Mouse (Mus musculus) adrenal gland, postnatal 4 days (tissue): Measurements from ENCODE around the gene Rab20. TPM values are rescaled to one million over a fixed set of nuclear protein-coding genes. Genes with fewer than 3 reads are reported as not detected.
A peak's percentile ranks its signal among the peaks of the same experiment; 100 is the strongest.
"Not testable (repeated sequence)": the region's sequence is repeated elsewhere in the genome, so short reads cannot be mapped to it uniquely, and the experiment has no call there.

Experiments
- DNase-seq, 2 experiments: peaks; one replicate each; pipeline ENCODE4 v3.0.0; 2021 to 2022; ENCODE audit warnings: low spot score in 2 of 2, mixed read lengths in 2 of 2
- total RNA-seq, 2 experiments: library from RNA; stranded (reverse); gene quantifications; 2 replicates each; pipeline ENCODE4 v1.2.3; 2021

The Rab20 gene
- total RNA-seq, 2 experiments from 2014 or later, result 8.7 to 10.9 TPM

DNA sequence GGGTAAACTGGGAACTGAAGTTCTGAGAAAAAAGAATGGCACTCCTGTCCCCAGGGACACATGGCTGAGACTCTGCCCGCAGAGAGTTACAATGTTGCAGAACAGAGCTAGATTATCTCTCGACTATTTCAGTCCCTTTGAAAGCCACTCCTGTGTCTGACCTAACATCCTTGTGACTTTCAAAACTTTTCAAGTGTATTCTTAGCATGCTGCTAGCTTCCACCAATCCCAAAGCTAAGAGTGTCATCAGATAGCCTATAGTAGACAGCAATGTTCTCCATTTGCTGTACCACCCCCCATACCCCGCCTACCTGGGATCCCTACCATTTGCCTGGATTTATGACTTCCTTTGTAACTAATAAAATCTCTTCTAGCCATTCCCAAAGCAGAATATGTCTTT lies 4.0 kb upstream of the Rab20 start:
- DNase-seq, result no peak

DNA sequence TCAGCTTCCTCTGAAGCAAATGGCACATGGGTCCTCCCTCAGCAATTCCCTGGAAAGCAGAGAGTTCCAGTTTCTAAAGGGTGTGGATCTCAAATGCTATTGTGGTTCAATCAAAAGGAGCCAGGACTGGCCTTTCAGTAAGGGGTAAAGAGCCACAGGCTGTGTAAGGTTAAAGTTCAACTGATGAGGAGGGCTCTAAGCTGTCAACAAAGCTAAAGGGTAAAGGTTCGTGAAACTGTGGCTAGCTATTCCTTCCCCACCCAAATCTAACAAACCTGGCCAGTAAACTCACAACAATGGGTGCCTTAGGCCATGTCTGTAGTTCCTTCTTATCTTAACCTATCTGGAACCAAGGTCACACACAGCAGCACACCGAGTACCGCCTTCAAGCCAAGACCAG lies 3.4 kb upstream of the Rab20 start:
- DNase-seq, result no peak

DNA sequence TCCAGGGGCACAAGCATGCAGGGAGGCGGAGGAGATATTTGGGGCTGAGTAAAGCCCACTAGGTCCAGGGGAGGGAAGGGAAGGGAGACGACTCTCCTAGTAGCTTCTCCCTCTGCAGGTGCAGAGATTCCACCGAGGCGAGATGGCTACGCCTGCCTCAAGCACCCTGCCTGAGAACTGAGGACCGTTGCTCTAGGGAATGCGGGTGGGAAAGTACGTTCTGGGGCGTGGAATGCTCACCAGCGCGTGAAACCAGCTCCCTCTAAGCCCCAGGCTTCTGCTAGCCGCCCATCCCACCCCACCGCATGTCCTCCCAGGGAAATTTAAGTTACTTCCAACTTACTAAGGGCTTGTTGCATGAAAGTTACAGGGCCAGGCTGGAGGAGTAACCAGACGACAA lies 1.1 kb upstream of the Rab20 start:
- DNase-seq, result no peak

DNA sequence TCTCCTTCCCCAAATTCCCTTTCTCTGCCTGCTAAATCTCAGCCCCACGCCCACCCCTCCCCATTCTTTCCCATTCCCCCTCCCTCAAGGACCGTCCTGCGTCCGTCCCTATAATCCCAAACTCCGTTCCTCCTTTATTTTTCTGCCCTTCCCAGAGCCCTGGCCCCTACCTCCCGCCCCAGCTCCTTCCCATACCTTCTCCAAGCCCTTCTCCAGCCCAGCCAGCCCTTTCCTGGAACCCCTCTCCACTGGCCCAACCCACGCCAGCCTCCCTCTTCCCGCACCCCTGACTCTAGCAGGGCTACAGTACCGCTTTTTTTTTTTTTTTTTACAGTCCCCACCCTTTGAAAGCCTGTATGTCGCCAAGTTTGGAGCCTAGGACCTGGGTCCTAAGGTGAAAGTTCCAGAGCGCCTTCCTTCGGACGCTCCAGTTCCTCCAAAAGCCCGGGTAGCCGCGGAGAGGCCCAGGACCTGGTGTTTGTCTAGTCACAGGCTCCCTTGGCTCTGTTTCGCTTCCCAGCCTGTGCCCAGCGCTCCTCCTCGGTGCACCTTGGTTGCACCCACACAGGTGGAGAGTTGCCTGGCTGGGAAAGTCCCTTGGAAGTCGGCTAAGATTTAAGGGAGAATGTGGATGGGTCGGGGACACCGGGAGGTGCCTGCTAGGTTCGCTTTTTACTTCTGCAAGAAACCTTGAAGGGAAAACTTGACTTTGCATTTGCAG lies 457 bp upstream of the Rab20 start:
- DNase-seq, result no peak

DNA sequence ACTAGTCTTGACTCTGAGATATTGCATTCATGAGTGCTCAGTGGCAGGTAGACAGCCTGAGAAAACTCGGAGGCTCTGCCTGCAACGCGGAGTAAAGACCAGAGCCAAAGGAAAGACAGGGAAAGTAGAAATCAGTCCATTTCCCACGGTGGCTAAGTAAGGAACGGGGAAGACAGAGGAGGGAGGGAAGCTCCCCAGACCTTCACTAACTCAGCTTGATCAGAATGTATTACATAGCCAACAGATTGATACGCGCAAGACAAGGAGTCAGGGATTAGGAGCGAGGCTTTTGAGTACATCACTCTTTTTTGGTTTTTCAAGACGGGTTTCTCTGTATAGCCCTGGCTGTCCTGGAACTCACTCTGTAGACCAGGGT lies 1.3 kb downstream of the Rab20 start:
- no peak for DNase-seq

DNA sequence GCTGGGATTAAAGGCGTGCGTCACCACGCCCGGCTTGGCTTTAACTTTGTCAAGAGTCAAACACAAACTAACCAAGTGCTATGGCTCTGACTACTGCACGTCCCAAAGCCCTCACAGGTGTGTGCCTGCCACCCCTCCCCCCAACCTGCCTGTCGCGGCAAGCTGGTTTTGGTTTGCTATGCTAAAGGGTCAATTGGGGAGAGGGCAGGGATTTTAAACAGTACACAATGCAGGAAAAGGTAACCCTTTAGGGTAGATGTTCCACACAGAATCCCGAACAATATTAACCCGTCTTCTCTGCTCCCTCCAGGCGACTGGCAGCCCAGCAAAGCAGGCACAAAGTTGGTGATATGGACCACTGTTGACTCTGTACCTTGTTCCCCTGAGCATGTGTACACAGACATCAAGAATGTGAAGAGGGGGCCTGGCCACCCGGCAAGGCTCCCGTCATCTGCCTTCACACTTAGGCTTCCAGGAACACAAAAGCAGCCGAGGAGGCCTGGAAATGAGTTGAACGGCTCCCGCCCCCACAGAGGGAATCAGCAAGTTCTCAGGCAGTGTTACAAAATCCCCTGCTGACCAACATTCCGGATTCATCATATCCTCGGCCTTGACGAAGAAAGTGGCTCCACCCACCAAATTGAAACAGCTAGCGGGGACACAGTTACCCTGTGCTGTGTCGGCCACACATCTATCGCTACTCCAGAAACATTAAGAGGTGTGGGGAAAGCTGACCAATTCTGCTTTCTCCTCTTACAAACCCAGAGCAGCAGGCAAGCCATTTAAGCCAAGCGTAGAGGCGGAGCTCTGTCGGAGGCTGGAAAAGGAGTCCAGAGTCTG lies 2.0 kb downstream of the Rab20 start:
- DNase-seq, result peak in 1 of 2 experiments; percentile 43

DNA sequence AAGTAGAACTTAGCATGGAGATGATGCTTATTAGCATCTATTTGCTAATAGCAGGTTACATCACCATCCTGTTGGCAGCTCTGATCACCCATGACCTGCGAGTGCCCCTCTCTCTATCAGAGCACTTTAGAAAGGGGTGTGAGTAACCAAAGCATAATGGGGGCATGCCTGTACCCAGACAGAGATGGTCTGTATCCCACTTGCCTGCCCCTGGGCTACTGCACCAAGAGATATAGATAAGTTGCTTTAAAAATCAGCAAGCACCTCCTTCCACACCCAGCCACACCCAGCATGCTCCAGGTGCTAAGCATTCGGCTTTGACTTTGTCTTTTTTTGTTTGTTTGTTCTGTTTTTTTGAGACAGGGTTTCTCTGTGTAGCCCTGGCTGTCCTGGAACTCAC lies 2.6 kb downstream of the Rab20 start:
- no peak for DNase-seq

DNA sequence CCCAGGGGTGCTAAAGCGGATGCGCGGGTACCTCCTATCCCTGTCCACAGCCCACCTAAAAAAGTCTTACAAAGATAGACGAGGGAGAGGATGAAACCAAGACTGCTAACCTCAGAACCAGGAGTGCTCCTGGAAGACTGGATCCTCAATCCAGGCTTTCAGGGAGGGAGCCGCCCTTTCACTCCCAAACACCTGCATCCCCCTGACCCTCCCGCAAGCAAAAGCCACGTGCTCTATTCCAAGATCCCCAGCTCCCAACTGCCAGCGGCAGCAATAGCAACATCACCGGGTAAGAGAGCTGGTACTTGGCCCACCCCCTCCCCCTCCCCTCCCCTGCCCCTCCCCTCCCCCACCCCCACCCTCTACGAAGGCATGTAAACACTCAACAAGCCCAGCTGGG lies 3.1 kb downstream of the Rab20 start:
- no peak for DNase-seq

DNA sequence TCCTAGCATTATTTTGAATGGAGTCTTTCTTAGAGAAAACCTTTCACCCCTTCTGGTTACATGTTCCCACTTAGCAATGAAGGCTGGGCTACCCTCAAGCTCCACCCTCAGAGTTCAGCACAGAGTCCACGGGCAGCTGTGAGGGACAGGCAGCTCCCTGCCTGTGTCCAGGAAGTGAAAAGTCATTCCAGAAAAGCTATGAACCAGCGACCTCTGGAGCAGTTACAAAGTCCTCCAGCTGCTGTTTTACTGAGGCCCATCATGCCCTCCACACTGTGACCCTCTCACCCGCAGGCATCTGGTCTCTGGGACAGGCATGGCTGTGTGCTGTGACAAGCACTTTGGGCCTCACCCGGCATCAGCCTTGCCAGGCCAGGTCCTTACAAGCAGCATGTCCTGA lies 5.4 kb downstream of the Rab20 start:
- no peak for DNase-seq

DNA sequence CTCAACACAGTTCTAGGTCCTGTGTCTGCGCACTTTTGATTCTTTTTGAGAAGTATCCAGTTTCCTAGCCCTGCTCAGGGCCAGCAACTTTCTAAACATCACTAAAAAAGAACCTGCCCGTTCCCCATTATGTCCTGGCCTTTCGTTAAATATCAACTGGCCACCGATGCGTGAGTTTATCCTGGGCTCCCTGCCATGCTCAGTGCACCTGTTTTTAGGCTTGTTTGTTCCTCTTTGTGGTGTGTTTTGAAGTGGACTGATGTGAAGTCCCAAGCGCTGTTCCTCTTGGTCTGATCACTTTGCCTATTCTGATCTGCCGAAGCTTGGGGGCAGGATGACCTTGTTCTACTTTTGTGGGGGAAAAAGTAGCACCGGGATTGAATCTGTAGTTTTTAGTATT lies 7.2 kb downstream of the Rab20 start:
- DNase-seq, result no peak

DNA sequence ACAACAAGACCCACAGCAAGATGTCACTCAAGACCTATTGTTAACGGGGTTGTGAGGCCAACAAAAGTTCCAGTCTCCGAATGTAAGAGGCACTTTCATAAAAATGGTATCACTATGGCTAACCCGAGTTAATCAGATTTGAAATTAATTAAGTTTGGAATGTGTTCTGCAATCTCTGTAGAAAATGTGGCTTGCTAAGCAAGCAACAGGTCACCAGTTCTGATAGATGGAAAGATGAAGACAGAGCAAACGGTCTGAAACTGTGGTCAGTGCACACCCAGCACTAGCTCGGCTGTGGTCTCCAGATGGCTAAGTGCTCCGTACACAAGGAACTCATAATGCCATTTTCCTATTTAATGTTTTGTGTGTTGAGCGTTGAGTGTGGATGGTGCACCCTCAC lies 7.8 kb downstream of the Rab20 start:
- no peak for DNase-seq

DNA sequence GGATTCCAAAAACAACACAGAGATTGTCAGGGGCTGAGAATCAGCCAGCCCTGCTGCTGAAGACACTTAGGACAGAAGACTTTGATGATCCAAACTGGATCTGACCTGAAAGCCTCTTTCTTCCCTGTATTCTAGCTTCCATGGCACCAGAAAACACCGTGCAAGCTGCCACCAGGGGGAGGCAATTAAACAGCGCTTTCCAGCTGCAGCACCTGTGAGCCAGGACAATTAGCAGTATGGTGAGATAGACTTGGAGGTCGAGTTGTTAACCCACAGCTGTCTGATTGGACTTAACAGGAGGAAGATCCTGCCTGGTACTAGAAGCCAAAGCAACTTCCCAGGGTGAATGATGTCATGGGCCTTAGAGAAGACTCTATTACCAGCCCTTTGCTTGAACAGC lies 9.4 kb downstream of the Rab20 start:
- DNase-seq, result no peak

DNA sequence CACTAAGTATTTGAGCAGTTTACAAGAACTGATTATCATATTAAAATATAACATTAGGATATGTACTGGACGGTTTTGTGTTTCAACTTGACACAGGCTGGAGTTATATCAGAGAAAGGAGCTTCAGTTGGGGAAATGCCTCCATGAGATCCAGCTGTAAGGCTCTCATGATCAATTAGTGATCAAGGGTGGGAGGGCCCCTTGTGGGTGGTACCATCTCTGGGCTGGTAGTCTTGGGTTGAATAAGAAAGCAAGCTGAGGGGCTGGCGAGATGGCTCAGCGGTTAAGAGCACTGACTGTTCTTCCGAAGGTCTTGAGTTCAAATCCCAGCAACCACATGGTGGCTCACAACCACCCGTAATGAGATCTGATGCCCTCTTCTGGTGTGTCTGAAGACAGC lies 12.0 kb downstream of the Rab20 start:
- not testable (repeated sequence) for DNase-seq

DNA sequence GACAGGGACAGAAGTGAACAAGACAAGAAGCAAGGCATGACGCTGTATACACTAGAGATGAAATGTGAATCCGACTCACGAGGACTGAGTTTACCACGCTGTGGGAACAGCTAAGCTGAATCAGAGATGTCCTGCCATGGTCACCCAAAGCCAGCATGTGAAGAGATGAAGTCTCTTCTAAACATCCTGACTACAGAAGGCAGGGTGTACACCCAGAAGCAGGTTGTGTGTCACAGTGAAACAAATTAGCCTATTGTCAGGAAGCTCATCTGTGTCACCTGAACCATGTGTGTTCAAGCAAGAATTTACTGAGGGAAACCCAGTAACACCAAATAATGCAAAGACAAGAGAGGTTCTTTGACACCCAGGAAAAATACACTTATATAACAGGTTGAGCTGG lies 12.9 kb downstream of the Rab20 start:
- no peak for DNase-seq

DNA sequence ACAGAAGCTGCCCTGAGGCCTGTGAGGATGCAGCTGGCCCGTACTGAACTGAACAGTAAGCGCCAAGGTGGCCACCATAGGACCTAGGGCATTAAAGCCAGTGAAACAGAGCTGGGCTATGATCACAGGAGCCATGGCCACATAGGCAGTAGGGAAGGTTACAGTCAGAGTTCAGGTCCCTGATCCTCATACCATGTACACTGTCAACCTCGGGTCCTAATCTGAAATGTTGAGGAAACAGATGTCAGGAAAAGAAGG lies 13.9 kb downstream of the Rab20 start:
- no peak for DNase-seq

DNA sequence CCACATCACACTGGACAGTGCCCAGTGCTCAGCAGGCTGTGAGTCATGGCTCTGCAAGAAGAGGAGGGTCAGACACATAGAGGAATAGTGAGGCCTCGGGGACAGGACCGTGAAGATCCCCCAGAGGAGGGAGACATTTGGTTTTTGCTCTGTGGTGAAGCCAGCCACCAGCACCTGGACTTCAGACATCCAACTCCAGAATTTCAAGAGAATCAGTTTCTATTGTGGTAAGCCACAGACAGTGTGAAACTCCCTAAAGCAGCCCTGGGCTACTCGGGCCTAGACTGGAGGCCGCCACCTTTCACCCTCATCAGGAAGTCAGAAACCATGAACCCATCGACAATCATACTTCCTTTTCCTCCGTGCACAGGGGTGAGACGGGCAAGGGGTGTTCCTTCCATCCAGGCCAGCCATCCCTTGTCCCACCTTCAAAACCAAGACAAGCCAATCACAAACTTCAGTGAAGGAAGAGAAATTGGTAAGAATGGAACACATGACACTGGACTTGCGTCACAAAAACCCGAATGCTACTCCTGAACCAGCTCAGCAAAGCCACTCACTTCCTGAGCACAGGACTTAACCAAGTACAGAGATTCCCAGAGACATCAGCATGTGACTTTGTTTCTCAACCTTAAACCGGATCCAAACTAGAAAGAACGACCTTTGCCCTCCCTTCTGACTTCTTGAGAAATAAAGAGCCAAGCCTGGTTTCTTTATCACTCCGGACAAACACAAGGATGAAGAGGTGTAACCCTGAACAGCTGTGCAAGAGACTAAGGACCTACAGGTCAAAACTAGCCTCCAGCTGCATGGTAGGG lies 14.4 kb downstream of the Rab20 start:
- no peak for DNase-seq

DNA sequence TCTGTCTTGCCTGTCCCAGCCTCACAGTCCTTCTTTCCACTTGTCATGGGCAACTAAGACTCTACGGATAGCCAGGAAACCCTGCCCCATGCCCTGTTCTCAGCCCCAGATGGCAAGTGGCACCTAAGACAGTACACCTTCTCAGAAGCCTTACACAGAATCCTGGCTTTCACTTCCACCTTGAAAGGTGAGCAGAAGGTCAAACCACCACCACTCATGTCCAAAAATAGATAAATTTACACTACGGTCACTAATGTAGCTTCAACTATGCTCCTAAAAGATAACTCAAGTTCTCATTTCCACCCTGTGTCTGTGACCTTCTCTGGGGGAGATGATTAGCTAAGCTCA lies 15.0 kb downstream of the Rab20 start:
- no peak for DNase-seq

DNA sequence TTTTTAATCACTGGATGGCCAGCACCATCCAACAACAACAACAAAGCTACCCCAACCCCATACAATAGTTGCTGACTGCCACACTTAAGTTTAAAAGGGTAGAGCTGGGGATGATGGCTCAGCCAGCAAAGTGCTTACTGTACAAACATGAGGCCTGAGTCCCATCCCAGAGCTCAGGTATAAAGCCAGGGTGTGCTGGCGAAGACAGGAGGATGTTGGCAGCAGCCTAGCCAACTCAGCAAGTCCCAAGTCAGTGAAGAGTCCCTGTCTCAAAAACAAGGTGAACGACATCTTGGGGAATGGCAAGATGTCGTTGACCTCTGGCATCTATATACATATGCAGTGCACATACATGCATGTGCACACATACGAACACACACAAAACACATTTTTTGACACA lies 15.9 kb downstream of the Rab20 start:
- DNase-seq, result no peak

DNA sequence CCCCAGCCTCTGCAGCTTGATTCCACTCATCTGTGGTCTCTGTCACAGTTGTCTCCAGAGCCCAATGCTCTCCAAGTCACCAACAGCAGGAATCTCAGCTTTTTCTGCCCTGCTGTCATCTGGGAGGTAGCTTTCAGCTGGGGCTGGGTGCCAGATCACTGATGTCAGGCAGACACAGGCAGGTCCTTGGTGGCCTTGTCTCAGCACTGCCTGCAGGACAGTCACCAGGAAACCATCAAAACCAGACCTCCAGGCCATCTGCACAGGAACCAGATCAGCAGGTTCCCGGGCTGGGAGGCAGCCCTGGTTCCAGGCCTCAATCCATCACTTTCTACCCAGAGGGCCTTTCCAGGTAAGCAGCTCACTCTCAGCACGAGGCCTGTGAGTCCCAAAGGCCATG lies 16.7 kb downstream of the Rab20 start:
- no peak for DNase-seq

DNA sequence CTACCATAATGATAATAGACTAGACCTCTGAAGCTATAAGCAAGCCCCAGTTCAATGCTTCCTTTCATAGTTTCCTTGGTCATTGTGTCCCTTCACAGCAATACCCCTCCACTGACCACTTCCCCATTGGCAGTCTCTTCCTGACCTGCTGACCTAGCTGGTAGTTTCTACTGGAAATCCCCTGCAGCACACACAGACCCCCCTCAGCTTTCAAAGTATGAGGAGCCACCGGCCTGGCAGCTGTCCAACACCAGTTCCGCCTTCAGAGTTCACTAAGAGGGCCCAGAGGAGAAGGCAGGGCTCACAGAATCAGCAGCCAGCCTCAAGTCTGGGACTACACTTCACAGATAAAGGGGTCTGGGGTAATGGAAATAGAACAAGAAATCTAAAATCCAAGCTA lies 17.6 kb downstream of the Rab20 start:
- DNase-seq, result no peak

DNA sequence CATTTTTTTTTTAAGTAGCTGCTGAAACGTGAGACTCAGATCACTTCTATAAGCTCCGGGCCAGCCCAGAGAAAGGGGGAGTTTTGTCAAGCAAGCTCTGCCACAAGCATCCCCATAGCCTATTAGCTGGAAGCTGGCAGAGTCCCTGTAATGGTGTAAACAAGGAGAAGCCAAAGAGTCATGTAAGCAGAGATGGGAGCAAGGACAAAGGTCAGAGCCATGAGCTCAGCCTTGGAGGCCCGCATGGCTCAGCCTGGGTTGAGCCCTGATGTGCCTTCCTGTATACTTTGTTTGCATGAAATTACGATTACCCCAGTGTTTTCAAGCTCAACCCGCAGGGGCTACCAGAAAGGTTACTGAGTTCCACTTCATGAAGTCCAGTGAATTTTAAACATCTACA lies 19.5 kb downstream of the Rab20 start:
- DNase-seq, result no peak
